Mouse (Mus musculus) ES-Bruce4 (cell line): ENCODE results near the gene Wnt8b. TPM values are rescaled to one million over a fixed set of nuclear protein-coding genes. Genes with fewer than 3 reads are reported as not detected.
A peak's percentile ranks its signal among the peaks of the same experiment; 100 is the strongest.

Source experiments
- H3K27ac ChIP-seq: 2 replicates; pipeline ENCODE4 v1.5.1; 2012; ENCODE audit warnings: low read length, inconsistent platforms; ENCODE audit not compliant: insufficient read depth
- H3K27me3 ChIP-seq: 2 replicates; pipeline ENCODE4 v1.6.1; 2012; ENCODE audit warnings: mild to moderate bottlenecking, low read length, inconsistent platforms; ENCODE audit not compliant: control insufficient read depth, poor library complexity, insufficient read depth, severe bottlenecking
- H3K36me3 ChIP-seq: 2 replicates; pipeline ENCODE4 v1.6.1; 2012; ENCODE audit warnings: inconsistent platforms, mild to moderate bottlenecking, low read length, moderate library complexity; ENCODE audit not compliant: control insufficient read depth, poor library complexity, insufficient read depth, severe bottlenecking
- H3K4me1 ChIP-seq: one replicate; pipeline ENCODE4 v1.8.1; 2011; ENCODE audit warnings: low read length; ENCODE audit not compliant: control insufficient read depth, insufficient read depth
- H3K4me3 ChIP-seq: 2 replicates; pipeline ENCODE4 v1.5.1; 2011; ENCODE audit warnings: low read depth, mild to moderate bottlenecking, low read length
- H3K9ac ChIP-seq: 2 replicates; pipeline ENCODE4 v1.6.1; 2012; ENCODE audit warnings: low read depth, mild to moderate bottlenecking, inconsistent platforms; ENCODE audit not compliant: poor library complexity, severe bottlenecking
- H3K9me3 ChIP-seq: replicated peaks from 2 replicates; pipeline ENCODE4 v1.6.1; 2012; ENCODE audit warnings: mild to moderate bottlenecking, low read length, inconsistent platforms; ENCODE audit not compliant: control insufficient read depth, poor library complexity, insufficient read depth, severe bottlenecking
- CTCF ChIP-seq: IDR thresholded peaks from one replicate; pipeline ENCODE4 v1.8.1; 2011; ENCODE audit warnings: low read depth, low read length
- EP300 ChIP-seq: IDR thresholded peaks from 2 replicates; pipeline ENCODE4 v1.6.1; 2011; ENCODE audit warnings: low read depth, low read length; ENCODE audit not compliant: insufficient read depth
- POLR2A ChIP-seq: IDR thresholded peaks from one replicate; pipeline ENCODE4 v1.8.1; 2011; ENCODE audit warnings: low read length; ENCODE audit not compliant: insufficient read depth
- polyA plus RNA-seq: library from polyadenylated mRNA; stranded (reverse); fragments of >200 nt; gene quantifications from 2 replicates; pipeline ENCODE4 v1.2.4, GENCODE M21; 2011; ENCODE audit warnings: low read depth; ENCODE audit not compliant: missing spikeins, insufficient read depth, insufficient read length

Gene Wnt8b
- polyA plus RNA-seq, 1 experiment = not detected

GRCm38 (mm10) chr19:44554861-44555590 is 61.8 kb downstream of the Wnt8b start, which contains the start of gene Ndufb8:
Gene Ndufb8 (minus strand): TSS chr19:44555440.
- no peaks in the 10 kb centered on the region for H3K9me3 ChIP-seq
- H3K27ac ChIP-seq = no peak within 1 kb of the TSS; the same call in 1 of the 2 replicates
- TF ChIP-seq CTCF (no peak), POLR2A (peak; percentile 55), EP300 (0 out of 2 replicates have a peak, but pooled peaks have one; percentile 34)
- H3K36me3 ChIP-seq = peaks cover 11% of the 10 kb centered on the region
- H3K4me1 ChIP-seq = no peaks in the 10 kb centered on the region
- H3K4me3 ChIP-seq = peak within 1 kb of the TSS; percentile 91
- no peaks in the 10 kb centered on the region for H3K27me3 ChIP-seq
- peak within 1 kb of the TSS; percentile 66 for H3K9ac ChIP-seq

- Histone ChIP-seq H3K9me3 (no peaks in the 10 kb centered on the region), H3K27ac (no peak within 1 kb of the TSS), H3K9ac (peak within 1 kb of the TSS; percentile 73), H3K27me3 (no peaks in the 10 kb centered on the region), H3K4me3 (peak within 1 kb of the TSS; percentile 90), H3K4me1 (no peaks in the 10 kb centered on the region), H3K36me3 (peaks cover 19% of the 10 kb centered on the region)
- TF ChIP-seq EP300 (no peak), POLR2A (peak; percentile 43), CTCF (peak; percentile 87)
Measured at GRCm38 (mm10) chr19:44562652-44563206, 69.5 kb downstream of the Wnt8b start, which contains the start of gene Hif1an. Gene Hif1an (plus strand): TSS chr19:44562850.

Other genes starting within 250 kb of the Wnt8b start
- 329 and 359 TPM in 2 replicates for gene Scd2, start 199.8 kb upstream of the Wnt8b start, polyA plus RNA-seq
- gene Scd4, start 160.4 kb upstream of the Wnt8b start, polyA plus RNA-seq = 0.19 TPM in 1 of 2 replicates, not detected in the other
- gene Scd1, start 85.6 kb upstream of the Wnt8b start, polyA plus RNA-seq = 114 TPM in 2 replicates
- 1.8 and 2.1 TPM in 2 replicates for gene Sec31b, start 52.4 kb downstream of the Wnt8b start, polyA plus RNA-seq
- gene Gm20538, start 59.4 kb downstream of the Wnt8b start, polyA plus RNA-seq = not detected in 2 replicates
- gene Ndufb8, start 62.0 kb downstream of the Wnt8b start, polyA plus RNA-seq = 181 and 191 TPM in 2 replicates
- 26.7 and 29.6 TPM in 2 replicates for gene Hif1an, start 69.4 kb downstream of the Wnt8b start, polyA plus RNA-seq